Mouse (Mus musculus): ENCODE results near the gene Il12rb1.

DNA sequence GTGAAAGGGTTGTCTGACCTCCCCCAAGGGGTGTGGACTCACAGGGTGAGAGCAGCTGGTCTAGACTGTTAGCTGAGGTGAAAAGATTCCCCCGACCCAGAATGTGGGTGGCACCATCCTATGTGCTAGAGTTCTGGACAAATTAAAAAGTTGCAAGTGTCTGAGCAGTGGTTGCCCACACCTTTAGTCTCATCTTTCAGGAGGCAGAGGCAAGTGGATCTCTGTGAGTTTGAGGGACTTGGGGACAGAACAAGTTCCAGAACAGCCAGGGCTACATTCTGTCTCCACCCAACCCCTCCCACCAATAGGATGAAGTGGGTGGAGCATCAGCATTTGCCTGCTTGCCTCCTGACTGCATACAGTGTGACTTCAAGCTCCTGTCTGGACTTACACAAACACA, 46.1 kb upstream of the Il12rb1 start:
- no peak for TF ChIP-seq CTCF (IDR thresholded peaks at IDR 0.05; ENCODE audit: borderline replicate concordance, insufficient read depth, low read depth, low read length)
- no peak for TF ChIP-seq POLR2A (IDR thresholded peaks at IDR 0.05; ENCODE audit: borderline replicate concordance, insufficient read depth, low read length)
